Mouse (Mus musculus) megakaryocyte-erythroid progenitor cell, adult 5-6 weeks (primary cell): ENCODE results near the gene Adamts5. TPM values are rescaled to one million over a fixed set of nuclear protein-coding genes. Genes with fewer than 3 reads are reported as not detected.

Experiments used
- ATAC-seq: replicated peaks from 2 replicates; pipeline ENCODE4 v1.8.0; 2016; ENCODE audit warnings: mild to moderate bottlenecking, inconsistent platforms; ENCODE audit not compliant: severe bottlenecking, poor library complexity, low FRiP score, low TSS enrichment
- total RNA-seq, 2 experiments: library from RNA; stranded (forward) in 1 of 2; stranded (reverse) in 1 of 2; fragments of 200-1000, 215-1000 nt in 1 of 2; fragments of >200 nt in 1 of 2; fragmentation: Nextera tagmentation in 1 of 2; gene quantifications; 2 replicates each; pipeline ENCODE4 v1.2.3; 2014 to 2017

Gene Adamts5
- total RNA-seq (2014; fragmentation: Nextera tagmentation) = not detected in 2 replicates
- not detected in 2 replicates for total RNA-seq (2017)

GRCm38 (mm10) chr16:85901581-85901910, at the start of gene Adamts5:
TSS of gene Adamts5 (minus strand) at chr16:85901828.
- no peak for ATAC-seq

DNA sequence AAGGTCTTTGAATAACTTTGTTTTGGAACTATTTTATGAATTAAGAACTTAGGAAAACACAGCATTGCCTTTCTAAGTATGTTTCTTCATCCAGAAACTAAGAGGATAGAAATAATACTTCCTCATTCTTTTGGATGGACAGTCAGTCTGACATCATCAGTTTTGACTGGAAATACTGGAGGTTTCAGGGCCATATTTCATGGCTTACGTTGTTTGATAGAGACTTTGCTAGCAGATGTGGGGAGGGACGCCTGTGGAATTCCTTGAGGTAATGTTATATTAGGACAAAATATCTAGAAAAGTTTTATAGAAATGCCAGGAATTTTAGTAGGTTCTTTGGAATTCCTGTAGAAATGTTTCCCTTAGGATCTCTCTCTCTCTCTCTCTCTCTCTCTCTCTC, 48.7 kb upstream of the Adamts5 start:
- ATAC-seq = no peak

GRCm38 (mm10) chr16:85926004-85926403, 24.4 kb upstream of the Adamts5 start:
- no peak for ATAC-seq

DNA sequence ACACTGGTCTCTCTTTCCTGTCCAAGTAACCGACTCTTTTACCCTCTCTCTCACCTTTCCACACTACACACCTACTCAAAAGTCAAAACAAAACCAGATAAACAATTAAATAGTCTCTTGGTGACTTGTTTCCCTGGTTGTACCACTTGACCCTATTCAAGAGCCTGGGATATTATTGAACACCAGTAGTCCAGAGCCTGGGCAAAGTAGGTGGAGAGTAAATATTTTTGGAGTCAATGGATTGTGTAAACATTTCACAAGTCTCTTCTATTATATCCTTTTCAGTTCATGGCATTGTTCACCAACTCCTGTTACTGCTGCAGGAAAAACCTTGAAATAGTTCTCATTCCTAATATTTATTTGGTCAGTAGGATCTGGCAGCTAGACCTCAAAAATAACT, 20.8 kb upstream of the Adamts5 start:
- no peak for ATAC-seq

GRCm38 (mm10) chr16:85920122-85920521, 18.5 kb upstream of the Adamts5 start:
- no peak for ATAC-seq

- ATAC-seq = no peak
These were observed 687 bp downstream of the Adamts5 start for GRCm38 (mm10) chr16:85900702-85901580.

DNA sequence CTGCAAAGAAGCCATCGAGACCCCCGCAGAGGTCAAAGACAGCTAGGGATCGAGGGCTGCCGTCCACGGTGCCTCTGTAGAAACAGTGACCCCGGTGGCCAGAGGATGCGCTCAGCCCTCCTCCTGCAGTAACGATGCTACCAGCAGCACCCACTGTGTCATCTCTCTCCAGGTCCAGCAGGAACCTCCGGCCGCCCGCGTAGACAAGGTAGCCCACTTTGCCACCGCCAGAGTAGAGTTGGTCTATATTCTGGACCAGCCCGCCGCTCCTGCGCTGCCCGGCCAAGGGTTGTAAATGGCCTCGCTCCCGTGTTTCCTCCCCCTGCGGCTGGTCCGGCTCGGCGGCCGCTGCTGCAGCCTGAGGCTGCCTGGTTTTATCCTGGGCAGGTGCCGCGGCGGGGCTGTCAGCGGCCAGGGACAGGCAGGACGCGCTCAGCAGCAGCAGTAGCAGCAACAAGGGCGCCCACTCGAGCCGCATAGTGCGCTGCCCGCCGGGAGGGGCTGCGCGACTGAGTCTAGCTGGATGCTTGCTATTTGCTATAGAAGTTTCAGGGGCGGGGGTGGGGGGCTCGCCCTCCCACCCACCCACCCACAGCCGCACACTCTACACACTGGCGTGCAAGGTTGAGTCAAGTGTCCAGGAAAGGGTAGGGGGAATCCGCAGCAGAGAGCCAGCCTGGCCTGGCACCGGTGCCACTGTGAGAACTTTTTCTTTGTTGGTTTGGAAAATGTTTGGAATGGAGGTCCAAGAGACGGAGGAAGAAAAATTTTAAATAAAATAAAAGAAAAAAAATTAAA, 1.6 kb downstream of the Adamts5 start:
- ATAC-seq = no peak

- no peak for ATAC-seq
These were observed 2.3 kb downstream of the Adamts5 start for GRCm38 (mm10) chr16:85899301-85899721.

- no peak for ATAC-seq
These were observed 2.8 kb downstream of the Adamts5 start for GRCm38 (mm10) chr16:85898816-85899215.

DNA sequence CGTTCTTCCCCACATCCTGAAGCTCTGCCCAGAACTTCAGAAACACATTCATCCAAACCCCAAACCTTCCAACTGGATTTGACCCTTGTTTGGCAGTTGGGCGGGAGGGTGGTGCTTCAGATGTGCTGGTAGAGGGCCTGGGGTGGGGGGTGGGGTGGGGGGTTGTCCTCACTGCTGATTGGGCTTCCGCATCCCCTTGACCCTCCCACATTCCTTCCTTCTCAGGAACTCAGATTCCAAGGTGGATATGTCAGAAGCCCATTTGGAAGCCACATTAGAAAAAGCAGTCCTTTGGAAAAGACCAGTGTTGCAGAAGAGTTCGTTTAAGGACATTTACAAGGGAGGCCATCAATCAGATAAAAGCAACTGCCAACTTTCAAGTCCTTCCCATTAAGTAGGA, 3.2 kb downstream of the Adamts5 start:
- ATAC-seq = no peak

DNA sequence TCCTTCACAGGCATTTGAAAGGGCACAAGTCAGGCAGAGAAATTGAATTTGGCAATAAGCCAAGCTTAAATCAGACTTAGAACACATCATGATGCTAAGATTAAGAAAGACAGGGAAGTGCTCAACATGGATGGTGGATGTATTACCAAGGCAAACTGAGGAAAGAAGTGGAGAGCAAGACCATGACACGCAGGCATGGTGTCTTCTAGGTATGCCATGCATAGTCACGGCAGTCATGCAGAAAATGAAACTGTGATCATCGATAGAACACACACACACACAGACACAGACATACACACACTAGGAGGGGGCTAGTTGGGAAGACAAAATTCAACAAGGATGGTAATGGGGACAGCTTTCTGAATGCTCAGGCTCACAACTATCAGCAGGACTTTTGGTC, 3.8 kb downstream of the Adamts5 start:
- no peak for ATAC-seq

DNA sequence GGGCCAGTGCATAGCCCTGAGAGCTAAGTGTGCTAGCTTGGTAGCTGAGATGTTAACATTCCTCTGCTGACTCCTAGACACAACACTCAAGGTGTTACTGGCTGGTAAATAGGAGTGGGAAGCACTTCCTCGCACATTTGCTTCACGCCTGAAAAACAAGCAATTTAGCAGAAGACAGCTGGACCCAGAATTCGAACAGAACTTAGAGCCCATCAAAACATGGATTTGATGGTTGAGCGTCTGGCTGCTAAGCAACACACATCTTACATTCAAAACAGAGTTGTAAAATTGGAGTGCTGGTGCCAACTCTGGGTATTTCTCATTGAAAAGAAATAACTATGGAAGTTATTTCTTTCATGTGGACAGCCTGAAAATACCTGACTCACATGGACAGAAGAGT, 5.7 kb downstream of the Adamts5 start:
- ATAC-seq = no peak

GRCm38 (mm10) chr16:85889778-85890177, 11.8 kb downstream of the Adamts5 start:
- no peak for ATAC-seq

GRCm38 (mm10) chr16:85887289-85888051, 14.2 kb downstream of the Adamts5 start:
- no peak for ATAC-seq

GRCm38 (mm10) chr16:85879075-85879474, 22.6 kb downstream of the Adamts5 start:
- no peak for ATAC-seq

DNA sequence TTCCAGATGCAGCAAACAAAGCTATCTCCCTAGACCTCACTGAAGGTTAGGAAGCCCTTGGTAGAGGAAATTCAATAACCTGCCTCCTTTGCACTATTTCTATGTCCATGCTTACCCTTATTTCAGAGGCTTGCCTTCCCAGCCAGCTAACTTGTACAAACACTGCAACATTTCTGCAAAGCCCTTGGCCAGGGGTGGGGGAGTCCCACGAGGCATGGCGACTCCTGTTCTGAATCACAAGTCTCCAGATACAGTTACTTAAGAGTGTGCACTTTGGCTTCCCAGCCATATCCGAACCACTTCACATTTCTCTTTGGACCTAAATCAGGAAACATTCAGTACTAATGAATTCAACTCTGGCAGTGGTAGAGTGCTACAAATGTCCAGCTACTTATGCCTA, 27.5 kb downstream of the Adamts5 start:
- no peak for ATAC-seq

- no peak for ATAC-seq
These were observed 29.7 kb downstream of the Adamts5 start for GRCm38 (mm10) chr16:85871971-85872370.

GRCm38 (mm10) chr16:85871248-85871647, 30.4 kb downstream of the Adamts5 start:
- ATAC-seq = no peak

DNA sequence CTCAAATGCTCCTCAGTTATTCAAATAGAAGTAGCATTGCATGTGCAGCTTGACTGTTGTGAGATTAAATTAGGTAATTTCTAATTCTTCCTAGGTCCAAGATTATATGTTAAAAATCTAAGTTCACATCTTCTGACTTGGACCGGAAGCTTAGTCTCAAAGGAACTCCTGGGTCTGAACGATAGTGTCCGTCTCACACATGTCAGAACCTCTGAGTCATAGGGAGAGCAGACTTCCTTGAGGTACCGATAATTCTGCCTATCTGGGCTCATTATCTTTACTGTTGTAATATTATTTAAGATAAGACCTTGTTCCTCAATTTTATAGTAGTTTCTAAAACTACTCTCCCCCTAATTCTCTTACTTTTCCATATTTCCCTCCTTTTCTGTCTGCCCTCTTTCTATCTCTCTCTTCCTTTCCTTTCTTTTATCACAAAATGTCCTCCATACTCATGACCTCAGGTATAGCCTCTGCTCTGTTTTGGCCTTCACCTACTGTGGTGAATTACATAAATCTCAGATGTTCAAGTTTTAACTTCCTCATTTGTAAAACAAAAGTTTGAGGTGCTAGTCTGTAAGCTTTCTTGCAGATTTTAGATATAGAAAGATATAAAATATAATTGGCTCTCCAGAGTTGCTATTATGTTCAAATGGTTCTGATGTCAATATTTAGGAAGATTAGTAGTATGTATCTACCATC, 36.8 kb downstream of the Adamts5 start:
- ATAC-seq = no peak
